Mouse (Mus musculus) small intestine, adult 2 months (tissue): ENCODE data around the gene Grwd1.

Experiments
- CTCF ChIP-seq: fragments of 200-500 bp; IDR thresholded peaks from 2 replicates; pipeline ENCODE4 v1.5.1; 2012; ENCODE audit warnings: low read depth, mild to moderate bottlenecking, control low read depth, inconsistent platforms, low read length, moderate library complexity, mixed read lengths; ENCODE audit not compliant: insufficient replicate concordance, insufficient read length; ENCODE audit errors: extremely low read depth
- POLR2A ChIP-seq: fragments of 200-500 bp; IDR thresholded peaks from 2 replicates; pipeline ENCODE4 v1.6.1; 2012; ENCODE audit warnings: low read depth, mild to moderate bottlenecking, control low read depth, inconsistent platforms, low read length, moderate library complexity

DNA sequence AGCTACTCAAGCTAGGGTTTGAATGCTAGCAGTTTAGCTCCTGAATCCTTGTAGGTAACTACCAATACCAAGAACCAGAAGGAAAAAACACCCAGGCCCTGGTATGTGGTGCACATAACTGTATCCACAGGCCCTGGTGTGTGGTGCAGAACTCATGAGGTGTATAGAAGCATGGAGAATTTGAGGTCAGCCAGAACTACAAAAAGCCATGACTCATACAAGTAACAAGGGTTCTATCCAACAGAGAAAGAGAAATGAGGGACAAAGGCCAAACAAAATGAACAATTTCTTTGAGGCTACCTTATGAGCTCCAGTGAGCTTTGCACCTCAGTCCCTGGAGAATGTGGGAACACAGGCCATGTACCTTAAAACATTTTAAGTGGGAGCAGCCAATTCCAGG lies 9.8 kb downstream of the Grwd1 start:
- TF ChIP-seq CTCF (no peak), POLR2A (no peak)
